Mouse (Mus musculus) liver, embryonic 16.5 days (tissue): Measurements from ENCODE around the gene Nuf2. TPM values are rescaled to one million over a fixed set of nuclear protein-coding genes. Genes with fewer than 3 reads are reported as not detected.

ENCODE experiments used
- ATAC-seq: fragments of 200-750 bp; cut with Nextera tagmentation; 2 replicates; pipeline ENCODE4 v1.8.0; 2017; ENCODE audit warnings: low read depth, mild to moderate bottlenecking, moderate number of reproducible peaks, moderate library complexity
- H3K27ac ChIP-seq: fragments of 300-500 bp; sonication (generic); 2 replicates; pipeline ENCODE4 v1.5.1; 2014; ENCODE audit warnings: mild to moderate bottlenecking, low read length
- H3K27me3 ChIP-seq: fragments of 300-500 bp; sonication (generic); 2 replicates; pipeline ENCODE4 v1.6.1; 2014; ENCODE audit warnings: low read depth, low read length, mixed read lengths; ENCODE audit not compliant: control insufficient read depth, insufficient read depth
- H3K36me3 ChIP-seq: fragments of 300-500 bp; sonication (generic); 2 replicates; pipeline ENCODE4 v1.6.1; 2014; ENCODE audit warnings: mild to moderate bottlenecking; ENCODE audit not compliant: control insufficient read depth, insufficient read depth
- H3K4me1 ChIP-seq: fragments of 300-500 bp; sonication (generic); 2 replicates; pipeline ENCODE4 v1.6.1; 2014; ENCODE audit warnings: low read depth, low read length, mixed read lengths; ENCODE audit not compliant: control insufficient read depth
- H3K4me2 ChIP-seq: fragments of 300-500 bp; sonication (generic); 2 replicates; pipeline ENCODE4 v1.6.1; 2014; ENCODE audit warnings: low read depth, low read length, mixed read lengths
- H3K4me3 ChIP-seq: fragments of 300-500 bp; sonication (generic); 2 replicates; pipeline ENCODE4 v1.5.1; 2014; ENCODE audit warnings: low read depth, mild to moderate bottlenecking, low read length
- H3K9ac ChIP-seq: fragments of 300-500 bp; sonication (generic); 2 replicates; pipeline ENCODE4 v1.6.1; 2014; ENCODE audit warnings: low read depth, low read length
- H3K9me3 ChIP-seq: fragments of 300-500 bp; sonication (generic); replicated peaks from 2 replicates; pipeline ENCODE4 v1.6.1; 2016; ENCODE audit warnings: low read length; ENCODE audit not compliant: control insufficient read depth
- WGBS: fragments of 180-500 bp; shearing (Covaris S2); extraction: QIAGEN DNeasy Blood & Tissue Kit; methylation state at CpG from one replicate; pipeline ENCODE4 v1.1.7; 2014; ENCODE audit not compliant: insufficient replicate concordance; 5-methylcytosine and 5-hydroxymethylcytosine counted together
- polyA plus RNA-seq: library from polyadenylated mRNA; unstranded; fragments of >200 nt; fragmentation: Nextera tagmentation; extraction: Ambion mirVana; gene quantifications from 2 replicates; pipeline ENCODE4 v1.2.1, GENCODE M21; 2015

The Nuf2 gene
- polyA plus RNA-seq: 37.4 and 44.0 TPM in 2 replicates

DNA sequence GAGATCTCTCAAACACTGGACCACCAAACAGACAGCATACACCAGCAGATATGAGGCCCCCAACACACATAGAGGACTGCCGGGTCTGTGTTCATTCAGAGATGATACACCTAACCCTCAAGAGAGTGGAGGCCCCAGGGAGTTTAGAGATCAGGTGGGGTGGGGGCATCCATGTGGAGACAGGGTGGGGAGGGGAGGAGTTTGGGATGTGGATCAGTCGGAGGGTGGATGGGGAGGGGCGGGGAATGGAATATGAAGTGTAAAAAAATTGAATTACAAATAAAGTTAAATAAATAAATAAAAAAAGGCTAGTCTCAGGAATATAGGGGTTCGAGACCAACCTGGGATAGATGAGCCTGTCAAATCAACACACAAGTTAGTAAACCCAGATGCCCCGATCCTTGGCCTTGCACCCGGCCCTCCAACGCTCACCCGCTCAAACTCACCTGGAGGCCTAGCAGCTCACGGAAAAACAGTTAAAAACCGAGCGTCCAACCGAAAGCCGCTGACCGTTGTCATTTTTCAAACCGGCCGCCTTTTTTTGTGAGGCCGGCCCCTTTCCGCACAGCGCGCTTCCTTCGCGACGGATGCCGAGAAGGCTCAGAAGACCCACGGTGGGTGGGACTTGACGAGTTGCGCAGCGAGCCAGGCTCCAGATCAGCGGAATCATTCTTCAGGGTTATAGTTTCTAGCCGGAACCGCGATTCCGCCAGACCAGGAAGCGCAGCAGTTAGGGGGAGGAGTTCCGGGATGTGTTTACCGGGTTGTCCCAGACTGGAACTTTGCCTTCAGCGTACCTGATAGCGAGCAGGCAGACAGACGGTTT, at the start of gene Nuf2:
Nuf2 (minus strand) TSS at position 589 of the 826 bp plus-strand sequence.
- WGBS: under 1% methylated on average over 39 of the region's 39 CpGs
- Histone ChIP-seq H3K27me3 (no peaks in the 10 kb centered on the region), H3K9me3 (no peaks in the 10 kb centered on the region), H3K4me2 (peak within 1 kb of the TSS; percentile 85), H3K36me3 (peaks cover 11% of the 10 kb centered on the region), H3K27ac (peak within 1 kb of the TSS; percentile 97), H3K4me1 (peaks cover 8% of the 10 kb centered on the region), H3K4me3 (peak within 1 kb of the TSS; percentile 94), H3K9ac (peak within 1 kb of the TSS; percentile 81)
- ATAC-seq: peak; percentile 99

DNA sequence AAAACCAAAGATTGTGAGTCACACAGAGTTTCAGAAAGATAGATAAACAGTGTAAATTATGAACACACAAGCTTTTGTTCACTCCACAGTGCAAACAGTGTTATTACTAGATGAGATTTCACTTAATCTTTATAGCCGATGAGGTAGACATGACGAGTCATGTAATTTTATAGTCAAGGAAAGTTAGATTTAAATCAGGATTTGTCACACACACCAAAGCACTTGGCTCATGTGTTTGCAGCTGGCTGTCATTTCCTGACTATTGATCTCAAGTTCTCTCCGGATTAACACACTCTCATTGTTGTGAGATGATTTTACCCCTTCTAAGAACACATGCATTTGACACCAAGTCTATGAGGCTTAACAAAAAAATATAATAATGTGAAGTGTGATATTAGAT, 48.3 kb upstream of the Nuf2 start:
- ATAC-seq: no peak
- Histone ChIP-seq H3K27ac (no peak overlapping the region), H3K4me2 (no peak overlapping the region), H3K4me3 (no peak overlapping the region), H3K36me3 (no peaks in the 10 kb centered on the region), H3K27me3 (no peaks in the 10 kb centered on the region), H3K4me1 (no peaks in the 10 kb centered on the region), H3K9ac (no peak overlapping the region), H3K9me3 (no peaks in the 10 kb centered on the region)
- WGBS: 58% methylated on average over 3 of the region's 3 CpGs

DNA sequence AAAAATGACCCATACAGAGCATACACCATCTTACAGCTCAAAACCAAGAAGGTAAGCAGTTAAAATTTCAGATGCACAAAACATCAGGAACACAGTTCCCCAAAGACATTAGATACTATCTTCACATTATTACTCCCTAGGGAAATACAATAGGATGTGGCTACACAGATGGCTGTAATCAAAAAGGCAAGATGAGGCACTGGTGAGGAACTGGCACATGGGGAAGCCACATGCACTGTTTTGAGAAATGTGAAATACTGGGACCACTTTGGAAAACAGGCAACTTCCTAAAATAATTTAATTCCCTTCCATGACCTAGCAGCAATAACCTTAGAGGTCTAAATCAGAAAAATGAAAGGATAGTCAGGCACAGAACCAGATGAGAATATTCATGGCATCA, 42.9 kb upstream of the Nuf2 start:
- Histone ChIP-seq H3K4me3 (no peak overlapping the region), H3K36me3 (no peaks in the 10 kb centered on the region), H3K4me2 (no peak overlapping the region), H3K27me3 (no peaks in the 10 kb centered on the region), H3K9me3 (no peaks in the 10 kb centered on the region), H3K27ac (no peak overlapping the region), H3K9ac (no peak overlapping the region), H3K4me1 (no peaks in the 10 kb centered on the region)
- no peak for ATAC-seq

DNA sequence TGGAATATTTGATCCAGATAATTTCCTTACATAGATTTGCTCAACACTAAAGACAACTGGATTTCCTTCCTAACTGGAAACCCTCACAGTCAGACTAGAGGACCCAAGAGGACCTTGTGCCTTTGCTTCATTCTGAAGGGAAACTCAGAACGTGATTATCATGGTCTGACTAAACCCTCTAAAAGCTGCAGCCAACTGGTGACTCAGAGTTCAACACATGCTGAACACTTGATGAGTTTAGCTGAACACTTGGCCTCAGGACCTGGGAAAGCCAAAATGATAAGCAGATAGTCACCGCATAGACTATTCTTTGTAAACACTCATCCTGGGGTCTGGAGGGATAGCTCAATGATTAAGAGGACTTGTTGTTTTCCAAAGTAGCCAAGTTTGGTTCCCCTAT, 24.4 kb upstream of the Nuf2 start:
- no peak overlapping the region for H3K4me3 ChIP-seq
- H3K27me3 ChIP-seq: no peaks in the 10 kb centered on the region
- no peaks in the 10 kb centered on the region for H3K4me1 ChIP-seq
- no peak overlapping the region for H3K9ac ChIP-seq
- no peaks in the 10 kb centered on the region for H3K36me3 ChIP-seq
- no peak overlapping the region for H3K27ac ChIP-seq
- WGBS: 78% methylated on average over 2 of the region's 2 CpGs
- H3K9me3 ChIP-seq: no peaks in the 10 kb centered on the region
- no peak for ATAC-seq
- no peak overlapping the region for H3K4me2 ChIP-seq

DNA sequence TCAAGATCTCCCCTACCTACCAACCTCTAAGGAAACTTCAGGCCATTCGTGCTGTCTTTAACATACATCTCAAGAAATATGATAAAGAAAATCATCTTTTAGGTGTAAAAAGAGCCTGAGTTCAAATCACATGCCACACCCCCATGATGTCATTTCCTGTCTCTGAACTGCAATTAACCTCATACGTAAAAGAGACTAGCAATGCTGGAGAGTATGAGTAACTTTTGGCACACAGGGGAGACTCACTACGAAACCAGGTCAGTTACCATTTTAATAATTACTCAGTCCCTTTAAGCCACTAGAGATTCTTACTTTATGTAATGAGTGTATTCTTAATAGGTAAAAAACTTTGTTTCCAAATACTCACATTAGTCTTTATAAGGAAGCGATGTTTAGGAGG, 23.8 kb upstream of the Nuf2 start:
- Histone ChIP-seq H3K36me3 (no peaks in the 10 kb centered on the region), H3K4me1 (no peaks in the 10 kb centered on the region), H3K4me2 (no peak overlapping the region), H3K9ac (no peak overlapping the region), H3K9me3 (no peaks in the 10 kb centered on the region), H3K27ac (no peak overlapping the region), H3K4me3 (no peak overlapping the region), H3K27me3 (no peaks in the 10 kb centered on the region)
- 55% methylated on average over 4 of the region's 4 CpGs for WGBS
- ATAC-seq: no peak

DNA sequence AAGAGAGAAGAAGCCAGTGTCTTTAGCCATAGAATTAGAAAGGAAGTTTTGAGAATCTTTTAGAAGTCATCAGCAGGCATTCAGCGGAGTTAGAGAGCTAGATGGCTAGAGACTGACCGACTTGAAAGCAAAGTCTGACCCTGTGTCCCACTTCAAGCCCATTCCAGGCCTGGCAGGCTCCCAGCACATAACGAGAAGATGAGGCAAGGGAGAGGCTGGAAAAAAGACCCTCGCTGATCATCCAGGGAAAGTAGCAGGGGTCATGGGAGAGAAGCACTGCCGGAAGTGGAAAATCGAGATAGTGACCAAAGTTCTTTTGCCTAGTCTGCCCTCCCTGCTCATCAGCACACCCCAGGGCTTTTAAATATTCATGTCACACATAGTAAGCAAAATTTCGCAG, 22.2 kb upstream of the Nuf2 start:
- H3K4me2 ChIP-seq: no peak overlapping the region
- no peaks in the 10 kb centered on the region for H3K9me3 ChIP-seq
- H3K9ac ChIP-seq: no peak overlapping the region
- no peaks in the 10 kb centered on the region for H3K27me3 ChIP-seq
- H3K27ac ChIP-seq: no peak overlapping the region
- 63% methylated on average over 7 of the region's 7 CpGs for WGBS
- no peak for ATAC-seq
- no peaks in the 10 kb centered on the region for H3K36me3 ChIP-seq
- H3K4me1 ChIP-seq: no peaks in the 10 kb centered on the region
- H3K4me3 ChIP-seq: no peak overlapping the region

DNA sequence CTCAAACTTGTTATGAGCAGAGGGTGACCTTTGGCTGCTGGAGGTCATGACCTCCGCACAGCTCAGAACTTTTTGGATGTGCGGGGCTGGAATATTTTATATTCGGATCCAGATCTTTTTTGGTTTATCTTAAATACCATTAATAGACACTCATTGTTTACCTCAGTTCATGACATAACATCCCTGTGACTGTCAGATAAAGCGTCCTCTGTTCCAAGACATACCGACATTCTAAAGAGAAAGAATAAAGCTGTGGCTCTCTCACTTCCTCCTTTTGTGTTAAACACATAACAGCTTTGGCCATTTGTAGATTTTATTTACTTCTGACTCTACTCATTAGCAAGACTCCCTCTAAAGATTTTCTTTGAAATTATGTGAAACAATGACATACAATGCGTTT, 9.2 kb upstream of the Nuf2 start:
- no peak for ATAC-seq
- Histone ChIP-seq H3K27me3 (no peaks in the 10 kb centered on the region), H3K36me3 (no peaks in the 10 kb centered on the region), H3K9ac (no peak overlapping the region), H3K4me3 (no peak overlapping the region), H3K27ac (no peak overlapping the region), H3K4me2 (no peak overlapping the region), H3K4me1 (no peaks in the 10 kb centered on the region), H3K9me3 (no peaks in the 10 kb centered on the region)
- 44% methylated on average over 6 of the region's 6 CpGs for WGBS

DNA sequence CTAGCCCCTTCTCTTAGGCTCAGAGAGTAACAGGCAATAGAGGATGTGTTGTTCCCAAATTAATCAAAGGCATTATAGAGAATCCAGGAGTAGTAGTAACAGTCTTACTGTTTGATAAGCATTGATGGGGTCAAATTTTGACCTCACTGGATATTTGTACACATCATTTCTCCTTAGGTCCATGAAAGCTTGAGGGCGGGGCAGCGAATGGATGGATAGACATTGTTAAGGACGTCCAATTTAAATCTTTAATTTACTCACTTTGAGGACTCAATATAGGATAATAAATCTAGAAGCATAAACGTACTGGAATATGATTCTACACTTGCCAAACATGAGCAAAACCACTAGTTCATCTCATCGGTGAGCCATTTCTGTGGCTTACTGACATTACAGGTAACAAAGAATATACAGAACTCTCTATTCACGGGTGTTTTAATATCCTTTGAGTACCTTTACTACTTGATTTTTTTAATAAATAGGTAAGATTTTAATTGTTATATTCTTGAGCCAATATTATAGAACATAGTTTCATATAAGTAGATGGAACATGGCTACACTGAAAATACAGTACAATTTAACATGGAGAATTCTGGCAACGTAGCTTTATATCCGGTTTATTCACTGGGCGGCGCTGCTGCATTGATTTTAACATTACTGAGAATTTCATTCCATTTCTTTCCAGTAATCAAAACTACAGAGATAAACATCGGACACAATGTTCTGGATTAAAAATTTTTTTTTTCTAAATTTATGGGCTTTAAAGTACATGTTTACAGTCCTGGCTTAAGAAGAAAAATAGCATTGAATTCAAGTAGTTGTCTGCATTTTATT, 655 bp upstream of the Nuf2 start:
- 9% methylated on average over 11 of the region's 11 CpGs for WGBS
- ATAC-seq: peak; percentile 31

DNA sequence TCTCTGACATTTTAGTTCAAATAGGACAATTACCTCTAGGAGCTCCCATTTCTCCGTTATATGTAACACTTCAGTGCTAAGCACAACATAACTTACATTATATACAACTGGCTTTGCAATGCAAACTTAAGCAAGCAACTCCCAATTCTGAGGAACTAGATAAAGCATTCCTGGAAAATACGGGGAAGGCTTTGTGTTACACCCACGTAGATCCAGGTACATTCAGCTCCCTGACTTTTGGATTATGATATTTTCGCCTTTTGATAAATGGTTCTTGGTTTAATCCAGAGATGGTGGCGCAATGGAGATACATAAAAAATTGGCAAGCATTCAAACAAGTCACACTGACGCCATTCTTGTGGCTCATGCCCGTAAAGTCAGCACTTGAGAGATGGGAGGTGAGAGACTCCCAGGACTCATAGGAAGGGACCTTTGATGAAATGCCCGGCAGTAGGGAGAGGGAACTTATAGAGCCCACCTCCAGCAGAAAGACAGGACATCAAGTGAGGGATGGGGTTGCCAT, 1.2 kb downstream of the Nuf2 start:
- Histone ChIP-seq H3K27me3 (no peaks in the 10 kb centered on the region), H3K4me2 (peak overlapping the region; percentile 63), H3K9me3 (no peaks in the 10 kb centered on the region), H3K4me1 (peaks cover 8% of the 10 kb centered on the region), H3K4me3 (peak overlapping the region; percentile 94), H3K36me3 (peaks cover 17% of the 10 kb centered on the region), H3K9ac (peak overlapping the region; percentile 81), H3K27ac (no peak overlapping the region)
- no peak for ATAC-seq
- 59% methylated on average over 8 of the region's 8 CpGs for WGBS

More for the DNA sequence above, 655 bp upstream of the Nuf2 start:
- Histone ChIP-seq H3K27ac (peak overlapping the region; percentile 97), H3K9ac (peak overlapping the region; percentile 68), H3K4me1 (peaks cover 8% of the 10 kb centered on the region), H3K27me3 (no peaks in the 10 kb centered on the region), H3K4me3 (peak overlapping the region; percentile 94), H3K9me3 (no peaks in the 10 kb centered on the region), H3K4me2 (peak overlapping the region; percentile 85), H3K36me3 (peaks cover 10% of the 10 kb centered on the region)
